Mouse (Mus musculus): Measurements from ENCODE around the gene Tnfaip6. TPM values are rescaled to one million over a fixed set of nuclear protein-coding genes. Genes with fewer than 3 reads are reported as not detected.

The Tnfaip6 gene
- polyA plus RNA-seq, 1 experiment, result 2.8 TPM

GRCm38 (mm10) chr2:52071241-52071991 lies 33.6 kb downstream of the Tnfaip6 start:
- TF ChIP-seq POLR2A (IDR thresholded peaks at IDR 0.05; ENCODE audit: insufficient read depth, low read length), result no peak
- TF ChIP-seq EP300 (IDR thresholded peaks at IDR 0.05; ENCODE audit: insufficient read depth, low read depth, low read length), result peak; percentile 95
- Histone ChIP-seq H3K4me3 (ENCODE audit: low read depth, low read length) (peak overlapping the region; percentile 63), H3K27me3 (ENCODE audit: control insufficient read depth, insufficient read depth, low read length, poor library complexity, severe bottlenecking) (no peaks in the 10 kb centered on the region), H3K4me1 (ENCODE audit: control insufficient read depth, insufficient read depth, low read length) (peaks cover 3% of the 10 kb centered on the region), H3K36me3 (ENCODE audit: control insufficient read depth, insufficient read depth, low read length, poor library complexity, severe bottlenecking) (peaks cover 24% of the 10 kb centered on the region), H3K9ac (ENCODE audit: low read depth, poor library complexity, severe bottlenecking) (peak overlapping the region; percentile 82), H3K27ac (ENCODE audit: insufficient read depth, low read length) (peak overlapping the region; percentile 98), H3K9me3 (replicated peaks; ENCODE audit: control insufficient read depth, insufficient read depth, low read length, poor library complexity, severe bottlenecking) (no peaks in the 10 kb centered on the region; the same call in 1 of the 2 replicates)

DNA sequence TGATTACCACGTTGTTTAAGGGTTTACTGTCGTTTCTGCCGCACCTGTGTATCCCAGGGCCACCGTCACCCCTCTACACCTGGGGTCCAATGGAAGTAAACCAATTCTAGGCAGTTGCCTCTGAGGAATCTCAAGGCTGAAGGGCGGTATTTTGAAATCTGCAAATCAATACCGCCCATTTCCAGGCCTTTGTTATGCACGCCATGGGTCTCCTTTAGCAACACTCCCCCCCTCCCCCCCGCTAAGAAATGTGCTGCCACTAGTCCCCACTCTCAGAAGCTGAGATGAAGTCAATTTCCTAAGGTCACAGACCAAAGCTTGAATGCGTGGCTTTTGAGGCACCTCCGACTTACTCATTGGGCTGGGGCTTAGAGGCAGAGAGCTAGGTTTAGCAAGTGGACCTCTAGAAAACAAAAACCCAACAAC lies 34.3 kb downstream of the Tnfaip6 start:
- Histone ChIP-seq H3K27ac (ENCODE audit: insufficient read depth, low read length) (peak overlapping the region; percentile 100), H3K4me1 (ENCODE audit: control insufficient read depth, insufficient read depth, low read length) (peaks cover 3% of the 10 kb centered on the region), H3K4me3 (ENCODE audit: low read depth, low read length) (peak overlapping the region; percentile 63), H3K9me3 (replicated peaks; ENCODE audit: control insufficient read depth, insufficient read depth, low read length, poor library complexity, severe bottlenecking) (no peaks in the 10 kb centered on the region; the same call in 1 of the 2 replicates), H3K9ac (ENCODE audit: low read depth, poor library complexity, severe bottlenecking) (peak overlapping the region; percentile 100), H3K27me3 (ENCODE audit: control insufficient read depth, insufficient read depth, low read length, poor library complexity, severe bottlenecking) (no peaks in the 10 kb centered on the region), H3K36me3 (ENCODE audit: control insufficient read depth, insufficient read depth, low read length, poor library complexity, severe bottlenecking) (peaks cover 30% of the 10 kb centered on the region)
- TF ChIP-seq EP300 (IDR thresholded peaks at IDR 0.05; ENCODE audit: insufficient read depth, low read depth, low read length) (peak; percentile 99), POLR2A (IDR thresholded peaks at IDR 0.05; ENCODE audit: insufficient read depth, low read length) (no peak)

DNA sequence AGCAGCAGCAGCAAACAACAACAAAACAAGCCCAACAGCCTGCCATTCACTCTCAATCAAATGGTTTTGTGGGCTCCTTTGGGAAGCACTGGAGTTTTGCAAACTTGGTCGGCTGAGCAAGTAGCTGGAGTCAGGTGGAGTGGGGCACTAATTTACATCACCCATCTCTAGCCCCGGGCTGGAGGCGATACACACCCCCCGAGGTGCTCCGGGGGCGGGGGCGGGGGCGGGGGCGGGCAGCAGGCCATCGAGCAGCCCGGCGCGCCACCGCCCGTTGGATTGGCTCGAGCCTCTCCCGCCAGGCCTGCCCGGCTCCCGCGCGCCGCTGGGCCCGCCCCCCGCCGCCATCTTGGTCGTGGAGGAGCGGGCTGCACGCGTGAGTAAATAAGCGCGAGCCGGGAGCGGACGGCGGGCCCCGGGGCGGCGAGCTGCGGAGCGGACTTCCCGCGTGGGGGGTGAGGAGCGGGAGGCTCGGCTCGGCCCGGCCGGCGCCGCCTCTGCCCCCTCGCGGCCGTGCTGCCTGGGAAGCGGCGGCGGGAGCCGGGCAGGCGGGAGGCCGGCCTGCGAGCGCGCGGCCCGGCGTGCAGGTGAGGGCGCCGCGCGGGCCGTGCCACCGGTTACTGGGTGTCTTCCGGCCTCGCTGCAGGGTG lies 34.8 kb downstream of the Tnfaip6 start, which contains the start of gene Rif1:
TSS of gene Rif1 (plus strand) at position 342 of the 650 bp plus-strand sequence.
- peak within 1 kb of the TSS; percentile 100 for H3K27ac ChIP-seq (ENCODE audit: insufficient read depth, low read length)
- H3K36me3 ChIP-seq (ENCODE audit: control insufficient read depth, insufficient read depth, low read length, poor library complexity, severe bottlenecking), result peaks cover 36% of the 10 kb centered on the region
- H3K9me3 ChIP-seq (replicated peaks; ENCODE audit: control insufficient read depth, insufficient read depth, low read length, poor library complexity, severe bottlenecking), result no peaks in the 10 kb centered on the region; the same call in 1 of the 2 replicates
- H3K9ac ChIP-seq (ENCODE audit: low read depth, poor library complexity, severe bottlenecking), result peak within 1 kb of the TSS; percentile 100
- H3K4me3 ChIP-seq (ENCODE audit: low read depth, low read length), result peak within 1 kb of the TSS; percentile 87
- no peaks in the 10 kb centered on the region for H3K27me3 ChIP-seq (ENCODE audit: control insufficient read depth, insufficient read depth, low read length, poor library complexity, severe bottlenecking)
- peaks cover 3% of the 10 kb centered on the region for H3K4me1 ChIP-seq (ENCODE audit: control insufficient read depth, insufficient read depth, low read length)
- TF ChIP-seq CTCF (IDR thresholded peaks at IDR 0.05; ENCODE audit: low read depth, low read length), result no peak
- no peak; the same call in 1 of the 2 replicates for TF ChIP-seq EP300 (IDR thresholded peaks at IDR 0.05; ENCODE audit: insufficient read depth, low read depth, low read length)
- TF ChIP-seq POLR2A (IDR thresholded peaks at IDR 0.05; ENCODE audit: insufficient read depth, low read length), result no peak

DNA sequence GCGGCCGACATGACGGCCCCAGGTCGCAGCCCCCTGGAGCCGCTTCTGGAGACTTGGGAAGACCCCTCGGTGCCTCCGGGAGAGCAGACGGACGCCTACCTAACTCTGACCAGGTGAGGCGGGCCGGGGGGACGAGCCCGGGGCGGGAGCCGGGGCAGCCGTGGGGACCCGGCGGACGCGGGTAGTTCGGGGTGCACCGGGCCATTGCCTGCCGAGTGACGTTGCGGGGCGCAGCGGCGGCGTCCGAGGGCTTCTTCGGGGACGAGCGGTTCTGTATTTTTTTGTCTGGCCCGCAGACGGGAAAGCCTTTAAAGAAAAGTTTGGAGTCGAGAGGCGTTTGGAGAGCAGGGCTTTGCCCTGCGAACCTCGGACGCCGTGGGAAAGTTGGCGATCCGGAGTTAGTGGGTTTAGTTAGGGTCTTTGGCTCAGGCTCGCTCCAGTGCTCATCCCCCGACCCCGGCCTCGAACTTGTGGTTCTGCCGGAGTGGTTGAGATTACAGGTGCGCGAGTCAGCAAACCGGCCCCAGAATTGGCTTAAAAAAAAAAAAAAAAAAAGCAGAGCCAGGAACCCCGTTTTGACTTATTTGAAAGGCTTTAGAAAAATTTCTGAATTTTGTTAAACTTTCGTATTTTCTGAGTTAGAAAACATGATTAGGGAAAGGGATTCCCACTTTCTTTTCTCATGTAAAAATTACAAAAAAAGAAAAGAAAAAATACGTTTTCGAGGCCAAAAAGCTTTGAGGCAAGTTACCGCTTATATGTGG lies 35.5 kb downstream of the Tnfaip6 start:
- TF ChIP-seq POLR2A (IDR thresholded peaks at IDR 0.05; ENCODE audit: insufficient read depth, low read length), result no peak
- no peak for TF ChIP-seq EP300 (IDR thresholded peaks at IDR 0.05; ENCODE audit: insufficient read depth, low read depth, low read length)
- TF ChIP-seq CTCF (IDR thresholded peaks at IDR 0.05; ENCODE audit: low read depth, low read length), result no peak
- H3K36me3 ChIP-seq (ENCODE audit: control insufficient read depth, insufficient read depth, low read length, poor library complexity, severe bottlenecking), result peaks cover 43% of the 10 kb centered on the region
- H3K27ac ChIP-seq (ENCODE audit: insufficient read depth, low read length), result peak overlapping the region; percentile 91
- H3K27me3 ChIP-seq (ENCODE audit: control insufficient read depth, insufficient read depth, low read length, poor library complexity, severe bottlenecking), result no peaks in the 10 kb centered on the region
- peak overlapping the region; percentile 87 for H3K4me3 ChIP-seq (ENCODE audit: low read depth, low read length)
- no peaks in the 10 kb centered on the region; the same call in 1 of the 2 replicates for H3K9me3 ChIP-seq (replicated peaks; ENCODE audit: control insufficient read depth, insufficient read depth, low read length, poor library complexity, severe bottlenecking)
- peak overlapping the region; percentile 100 for H3K9ac ChIP-seq (ENCODE audit: low read depth, poor library complexity, severe bottlenecking)
- H3K4me1 ChIP-seq (ENCODE audit: control insufficient read depth, insufficient read depth, low read length), result peaks cover 3% of the 10 kb centered on the region

GRCm38 (mm10) chr2:52078666-52079065 lies 40.9 kb downstream of the Tnfaip6 start:
- Histone ChIP-seq H3K4me1 (ENCODE audit: control insufficient read depth, insufficient read depth, low read length) (no peaks in the 10 kb centered on the region), H3K4me3 (ENCODE audit: low read depth, low read length) (no peak overlapping the region), H3K36me3 (ENCODE audit: control insufficient read depth, insufficient read depth, low read length, poor library complexity, severe bottlenecking) (peaks cover 87% of the 10 kb centered on the region), H3K27ac (ENCODE audit: insufficient read depth, low read length) (no peak overlapping the region), H3K9me3 (replicated peaks; ENCODE audit: control insufficient read depth, insufficient read depth, low read length, poor library complexity, severe bottlenecking) (no peaks in the 10 kb centered on the region; the same call in 1 of the 2 replicates), H3K9ac (ENCODE audit: low read depth, poor library complexity, severe bottlenecking) (no peak overlapping the region), H3K27me3 (ENCODE audit: control insufficient read depth, insufficient read depth, low read length, poor library complexity, severe bottlenecking) (no peaks in the 10 kb centered on the region)
- no peak for TF ChIP-seq CTCF (IDR thresholded peaks at IDR 0.05; ENCODE audit: low read depth, low read length)
- TF ChIP-seq POLR2A (IDR thresholded peaks at IDR 0.05; ENCODE audit: insufficient read depth, low read length), result no peak
- no peak for TF ChIP-seq EP300 (IDR thresholded peaks at IDR 0.05; ENCODE audit: insufficient read depth, low read depth, low read length)

Measured in ES-Bruce4 (cell line).